Mouse (Mus musculus) midbrain, embryonic 13.5 days (tissue): Measurements from ENCODE around the gene Frs2. TPM values are rescaled to one million over a fixed set of nuclear protein-coding genes. Genes with fewer than 3 reads are reported as not detected.

Experiments
- ATAC-seq: fragments of 200-750 bp; cut with Nextera tagmentation; 2 replicates; pipeline ENCODE4 v1.8.0; 2017; ENCODE audit warnings: mild to moderate bottlenecking, moderate TSS enrichment, moderate library complexity
- H3K27ac ChIP-seq: fragments of 300-500 bp; sonication (generic); 2 replicates; pipeline ENCODE4 v1.5.1; 2015; ENCODE audit warnings: inconsistent platforms, mild to moderate bottlenecking, moderate library complexity
- H3K27me3 ChIP-seq: fragments of 300-500 bp; sonication (generic); 2 replicates; pipeline ENCODE4 v1.6.1; 2015; ENCODE audit warnings: mild to moderate bottlenecking, inconsistent platforms
- H3K36me3 ChIP-seq: fragments of 300-500 bp; sonication (generic); 2 replicates; pipeline ENCODE4 v1.6.1; 2015; ENCODE audit warnings: mild to moderate bottlenecking, inconsistent platforms
- H3K4me1 ChIP-seq: fragments of 300-500 bp; sonication (generic); replicated peaks from 2 replicates; pipeline ENCODE4 v1.6.1; 2015; ENCODE audit warnings: inconsistent platforms
- H3K4me2 ChIP-seq: fragments of 300-500 bp; sonication (generic); replicated peaks from 2 replicates; pipeline ENCODE4 v1.6.1; 2015; ENCODE audit warnings: moderate library complexity, mild to moderate bottlenecking, inconsistent platforms
- H3K4me3 ChIP-seq: fragments of 300-500 bp; sonication (generic); replicated peaks from 2 replicates; pipeline ENCODE4 v1.5.1; 2015; ENCODE audit warnings: mild to moderate bottlenecking, inconsistent platforms
- H3K9ac ChIP-seq: fragments of 300-500 bp; sonication (generic); replicated peaks from 2 replicates; pipeline ENCODE4 v1.6.1; 2015; ENCODE audit warnings: mild to moderate bottlenecking, inconsistent platforms
- H3K9me3 ChIP-seq: fragments of 300-500 bp; sonication (generic); 2 replicates; pipeline ENCODE4 v1.6.1; 2016; ENCODE audit warnings: mild to moderate bottlenecking, inconsistent platforms
- WGBS: fragments of 180-500 bp; shearing (Covaris S2); methylation state at CpG from one replicate; pipeline ENCODE4 v1.1.7; 2015; 5-methylcytosine and 5-hydroxymethylcytosine counted together
- polyA plus RNA-seq: library from polyadenylated mRNA; unstranded; fragments of >200 nt; fragmentation: Nextera tagmentation; extraction: Ambion mirVana; gene quantifications from 2 replicates; pipeline ENCODE4 v1.2.1, GENCODE M21; 2015

Frs2 gene
- polyA plus RNA-seq, 1 experiment from 2014 or later = 19.0 TPM

- H3K9me3 ChIP-seq = no peaks in the 10 kb centered on the region
- WGBS = 95% methylated on average over 7 of the region's 7 CpGs
- no peak overlapping the region for H3K9ac ChIP-seq
- no peak overlapping the region for H3K4me2 ChIP-seq
- H3K4me3 ChIP-seq = no peak overlapping the region
- no peak overlapping the region for H3K27ac ChIP-seq
- no peaks in the 10 kb centered on the region for H3K27me3 ChIP-seq
- no peak for ATAC-seq
- no peaks in the 10 kb centered on the region for H3K36me3 ChIP-seq
- H3K4me1 ChIP-seq = no peaks in the 10 kb centered on the region; the same call in 1 of the 2 replicates
These were observed 28.2 kb downstream of the Frs2 start for GRCm38 (mm10) chr10:117120051-117120666.

- H3K4me3 ChIP-seq = no peak overlapping the region
- WGBS = 89% methylated on average over 11 of the region's 11 CpGs
- H3K27ac ChIP-seq = no peak overlapping the region
- H3K9me3 ChIP-seq = no peaks in the 10 kb centered on the region
- no peak overlapping the region for H3K9ac ChIP-seq
- no peak for ATAC-seq
- no peaks in the 10 kb centered on the region for H3K27me3 ChIP-seq
- H3K4me1 ChIP-seq = no peaks in the 10 kb centered on the region; the same call in 1 of the 2 replicates
- no peaks in the 10 kb centered on the region for H3K36me3 ChIP-seq
- H3K4me2 ChIP-seq = no peak overlapping the region
These were observed 28.8 kb downstream of the Frs2 start for GRCm38 (mm10) chr10:117119531-117119930.

- Histone ChIP-seq H3K27me3 (no peaks in the 10 kb centered on the region), H3K9ac (no peak overlapping the region), H3K4me1 (no peaks in the 10 kb centered on the region; the same call in 1 of the 2 replicates), H3K27ac (no peak overlapping the region), H3K36me3 (no peaks in the 10 kb centered on the region), H3K9me3 (no peaks in the 10 kb centered on the region), H3K4me3 (no peak overlapping the region), H3K4me2 (no peak overlapping the region)
- WGBS = 80% methylated on average over 7 of the region's 7 CpGs
- ATAC-seq = no peak
These were observed 29.9 kb downstream of the Frs2 start for GRCm38 (mm10) chr10:117118421-117118831.

DNA sequence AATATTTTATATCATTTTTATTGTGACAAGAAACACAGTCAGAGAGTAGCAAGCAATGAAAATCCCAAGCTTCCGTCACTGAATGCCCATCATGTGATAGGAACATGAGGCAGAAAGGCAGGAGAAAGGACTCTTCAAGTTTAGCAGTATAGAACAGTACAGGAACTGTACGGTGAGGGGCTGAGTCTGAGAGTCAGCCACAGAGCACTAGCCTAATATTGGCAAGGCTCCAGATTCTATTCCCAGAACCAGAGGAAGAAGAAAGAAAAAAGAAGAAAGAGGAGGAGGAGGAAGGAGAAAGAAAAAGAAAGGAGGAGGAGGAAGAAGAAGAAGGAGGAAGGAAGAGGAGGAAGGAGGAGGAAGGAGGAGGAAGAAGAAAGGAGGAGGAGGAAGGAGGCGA, 32.7 kb downstream of the Frs2 start:
- H3K36me3 ChIP-seq = no peaks in the 10 kb centered on the region
- ATAC-seq = no peak
- no peak overlapping the region for H3K4me2 ChIP-seq
- WGBS = 82% methylated on average over 3 of the region's 3 CpGs
- no peak overlapping the region for H3K4me3 ChIP-seq
- no peaks in the 10 kb centered on the region for H3K9me3 ChIP-seq
- no peak overlapping the region for H3K27ac ChIP-seq
- H3K4me1 ChIP-seq = peaks cover 9% of the 10 kb centered on the region
- no peaks in the 10 kb centered on the region for H3K27me3 ChIP-seq
- no peak overlapping the region for H3K9ac ChIP-seq

DNA sequence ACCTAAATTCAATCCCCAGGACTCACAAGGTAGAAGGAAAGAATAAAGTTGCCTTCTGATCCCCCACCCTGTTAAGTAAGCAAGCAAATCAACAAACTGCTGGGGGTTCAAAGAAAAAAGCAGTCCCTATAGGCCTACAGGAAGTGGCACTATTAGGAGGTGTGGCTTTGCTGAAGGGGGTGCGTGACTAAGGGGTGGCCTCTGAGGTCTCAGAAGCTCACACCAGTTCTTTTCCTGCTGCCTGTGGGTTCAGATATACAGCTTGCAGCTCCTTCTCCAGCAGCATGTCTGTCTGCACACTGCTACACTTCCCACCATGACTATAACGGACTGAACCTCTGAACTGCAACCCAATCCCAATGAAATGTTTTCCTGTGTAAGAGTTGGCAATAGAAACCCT, 35.8 kb downstream of the Frs2 start:
- 67% methylated on average over 2 of the region's 2 CpGs for WGBS
- Histone ChIP-seq H3K9me3 (no peaks in the 10 kb centered on the region), H3K4me3 (no peak overlapping the region), H3K4me1 (peaks cover 16% of the 10 kb centered on the region), H3K9ac (no peak overlapping the region), H3K27ac (no peak overlapping the region), H3K27me3 (no peaks in the 10 kb centered on the region), H3K4me2 (no peak overlapping the region), H3K36me3 (no peaks in the 10 kb centered on the region; the same call in 1 of the 2 replicates)
- ATAC-seq = no peak

GRCm38 (mm10) chr10:117111455-117111854, 36.9 kb downstream of the Frs2 start:
- Histone ChIP-seq H3K36me3 (no peaks in the 10 kb centered on the region; the same call in 1 of the 2 replicates), H3K27ac (no peak overlapping the region; the same call in 1 of the 2 replicates), H3K4me2 (no peak overlapping the region), H3K4me1 (peaks cover 21% of the 10 kb centered on the region), H3K9ac (no peak overlapping the region), H3K27me3 (no peaks in the 10 kb centered on the region), H3K9me3 (no peaks in the 10 kb centered on the region), H3K4me3 (no peak overlapping the region)
- 66% methylated on average over 7 of the region's 7 CpGs for WGBS
- no peak for ATAC-seq

DNA sequence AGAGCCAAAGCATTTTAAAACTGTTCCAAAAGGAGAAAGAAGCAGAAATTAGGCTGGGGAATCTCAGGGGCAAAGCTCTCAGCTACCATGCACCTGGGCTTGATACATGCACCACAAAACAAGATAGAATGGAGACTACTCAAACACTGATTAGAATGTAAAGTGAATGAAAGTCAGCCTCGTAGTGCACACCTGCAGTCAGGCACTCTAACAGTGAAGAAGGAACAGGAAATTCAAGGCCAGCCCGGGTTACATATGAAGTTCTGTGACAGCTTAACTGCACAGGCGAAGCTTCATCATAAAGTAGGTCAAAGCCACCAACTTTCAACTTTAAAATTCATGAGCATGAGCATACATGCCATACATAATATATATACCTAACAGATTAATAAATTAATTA, 38.1 kb downstream of the Frs2 start:
- Histone ChIP-seq H3K36me3 (no peaks in the 10 kb centered on the region; the same call in 1 of the 2 replicates), H3K27ac (no peak overlapping the region), H3K4me2 (no peak overlapping the region), H3K4me1 (peaks cover 31% of the 10 kb centered on the region), H3K27me3 (no peaks in the 10 kb centered on the region), H3K9ac (no peak overlapping the region), H3K9me3 (no peaks in the 10 kb centered on the region), H3K4me3 (no peak overlapping the region)
- no peak for ATAC-seq
- 79% methylated on average over 3 of the region's 3 CpGs for WGBS

GRCm38 (mm10) chr10:117106686-117107085, 41.6 kb downstream of the Frs2 start:
- ATAC-seq = no peak
- H3K4me2 ChIP-seq = no peak overlapping the region
- H3K4me1 ChIP-seq = peaks cover 35% of the 10 kb centered on the region
- no peak overlapping the region for H3K27ac ChIP-seq
- WGBS = 15% methylated on average over 3 of the region's 3 CpGs
- H3K9me3 ChIP-seq = no peaks in the 10 kb centered on the region
- no peak overlapping the region for H3K9ac ChIP-seq
- H3K27me3 ChIP-seq = no peaks in the 10 kb centered on the region
- H3K36me3 ChIP-seq = no peaks in the 10 kb centered on the region; the same call in 1 of the 2 replicates
- no peak overlapping the region for H3K4me3 ChIP-seq

DNA sequence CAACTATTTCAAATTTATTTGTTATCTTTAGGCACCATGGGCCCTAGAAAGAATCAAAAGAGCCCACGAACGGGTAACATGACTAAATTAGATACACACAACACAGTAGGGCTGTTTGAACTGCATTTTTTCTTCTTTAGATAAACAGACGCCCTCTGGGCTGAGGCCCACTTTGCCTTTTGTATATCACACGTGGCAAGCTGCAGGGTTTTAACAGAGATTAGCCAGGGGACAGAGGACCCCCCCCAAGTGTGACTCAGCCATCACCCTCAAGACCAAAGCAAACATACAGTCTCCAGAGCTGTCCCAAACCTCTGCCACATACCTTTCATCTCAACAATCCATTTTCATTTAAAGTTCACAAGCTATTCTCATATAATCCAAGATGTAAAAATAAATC, 42.1 kb downstream of the Frs2 start:
- Histone ChIP-seq H3K27ac (no peak overlapping the region), H3K27me3 (no peaks in the 10 kb centered on the region), H3K4me2 (no peak overlapping the region), H3K36me3 (no peaks in the 10 kb centered on the region; the same call in 1 of the 2 replicates), H3K4me3 (no peak overlapping the region), H3K9me3 (no peaks in the 10 kb centered on the region), H3K9ac (no peak overlapping the region), H3K4me1 (peaks cover 32% of the 10 kb centered on the region)
- ATAC-seq = no peak
- whole genome bisulfite sequencing = 1% methylated on average over 4 of the region's 4 CpGs

DNA sequence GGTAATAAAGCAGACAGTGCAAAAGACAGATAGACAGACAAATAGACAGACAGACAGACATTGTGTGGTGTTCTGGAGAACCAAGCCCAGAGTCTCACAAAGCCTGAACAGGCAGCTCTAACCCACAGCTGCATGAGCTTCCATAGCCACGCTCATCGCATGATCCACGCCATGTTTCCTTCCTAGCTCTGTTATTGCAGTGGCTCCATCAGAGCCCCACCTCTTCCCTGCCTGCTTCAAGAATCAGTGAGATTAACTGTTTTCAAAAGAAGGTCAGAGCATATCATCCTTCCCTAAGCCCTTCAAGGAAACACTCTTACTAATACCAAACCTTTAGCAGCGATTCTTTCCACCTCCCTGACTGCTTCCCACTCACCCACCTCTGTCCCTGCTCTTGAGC, 43.3 kb downstream of the Frs2 start:
- Histone ChIP-seq H3K36me3 (no peaks in the 10 kb centered on the region; the same call in 1 of the 2 replicates), H3K4me3 (no peak overlapping the region), H3K4me1 (peaks cover 32% of the 10 kb centered on the region), H3K27me3 (no peaks in the 10 kb centered on the region), H3K4me2 (no peak overlapping the region), H3K9ac (no peak overlapping the region), H3K27ac (no peak overlapping the region), H3K9me3 (no peaks in the 10 kb centered on the region)
- ATAC-seq = no peak
- whole genome bisulfite sequencing = 38% methylated on average over 4 of the region's 4 CpGs

DNA sequence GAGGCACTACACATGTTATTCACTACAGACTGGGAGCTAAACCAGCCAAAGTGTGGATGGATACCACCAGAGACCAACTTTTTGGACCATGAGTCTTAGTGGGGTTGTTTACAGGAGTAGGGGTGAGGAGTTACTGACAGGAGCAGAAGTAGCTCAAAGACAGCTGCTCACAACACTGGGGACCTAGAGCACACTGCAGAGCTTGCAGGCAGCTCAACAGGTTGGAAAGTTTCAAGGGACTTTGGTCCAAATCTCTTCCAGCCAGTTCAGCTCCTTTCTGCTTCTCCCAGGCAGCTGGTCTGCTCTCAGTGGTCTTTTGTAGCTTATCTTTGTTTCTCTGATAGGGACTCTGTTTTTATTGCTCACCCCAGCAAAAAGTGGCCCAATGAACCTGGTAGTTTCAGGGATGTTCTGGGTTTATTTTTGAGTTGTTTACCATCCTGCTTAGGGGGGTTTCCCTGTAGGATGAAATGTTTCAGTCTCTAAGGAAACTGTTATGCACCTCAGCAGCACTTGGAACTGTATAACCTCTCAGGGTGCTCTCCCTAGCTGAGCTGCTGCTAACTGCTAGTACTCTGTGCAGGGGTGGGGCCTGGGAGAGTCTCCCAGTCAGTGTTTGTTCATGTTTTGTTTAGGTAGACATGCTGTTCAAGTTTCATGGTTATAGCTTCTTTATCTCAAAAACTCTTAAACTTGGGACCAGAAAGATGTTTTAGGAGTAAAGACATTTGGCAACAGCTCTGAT, 44.3 kb downstream of the Frs2 start:
- no peaks in the 10 kb centered on the region for H3K9me3 ChIP-seq
- no peak overlapping the region for H3K4me3 ChIP-seq
- H3K36me3 ChIP-seq = no peaks in the 10 kb centered on the region
- H3K27ac ChIP-seq = no peak overlapping the region
- H3K9ac ChIP-seq = no peak overlapping the region
- peaks cover 33% of the 10 kb centered on the region for H3K4me1 ChIP-seq
- H3K27me3 ChIP-seq = no peaks in the 10 kb centered on the region
- H3K4me2 ChIP-seq = no peak overlapping the region
- ATAC-seq = no peak

DNA sequence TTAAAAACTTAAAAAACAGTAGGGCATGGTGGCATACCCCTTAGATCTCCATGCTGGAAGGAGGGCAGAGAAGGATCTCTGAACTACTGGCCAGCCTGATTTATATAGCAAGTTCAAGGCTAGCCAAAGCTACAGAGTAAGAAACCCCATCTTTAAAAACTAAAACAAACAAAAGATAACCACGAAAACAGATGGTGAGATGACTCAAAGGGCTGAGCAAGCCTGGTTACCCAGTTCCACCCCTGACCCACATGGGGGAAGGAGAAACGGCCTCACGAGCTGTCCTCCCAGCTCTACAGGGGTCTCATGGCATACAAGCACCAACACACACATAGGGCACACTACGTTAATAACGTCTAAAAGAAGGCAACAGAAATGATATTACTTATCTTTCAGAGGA, 48.2 kb downstream of the Frs2 start:
- H3K27me3 ChIP-seq = no peaks in the 10 kb centered on the region
- peaks cover 17% of the 10 kb centered on the region for H3K4me1 ChIP-seq
- H3K27ac ChIP-seq = no peak overlapping the region
- no peak overlapping the region for H3K4me2 ChIP-seq
- 0 out of 2 replicates have a peak, but pooled peaks cover 3% of the 10 kb centered on the region for H3K36me3 ChIP-seq
- no peak overlapping the region for H3K9ac ChIP-seq
- no peaks in the 10 kb centered on the region for H3K9me3 ChIP-seq
- WGBS = 86% methylated on average over 5 of the region's 5 CpGs
- ATAC-seq = no peak
- H3K4me3 ChIP-seq = no peak overlapping the region
